Mouse (Mus musculus): Measurements from ENCODE around the gene Srek1ip1.

Gene Srek1ip1

GRCm38 (mm10) chr13:104792184-104792583 lies at the start of gene Srek1ip1:
Srek1ip1 (plus strand) TSS chr13:104792484.
- DNase-seq (ENCODE audit: low read depth in 1 of 2, low spot score in 2 of 2) = no peak

GRCm38 (mm10) chr13:104742866-104743265 lies 49.4 kb upstream of the Srek1ip1 start:
- no peak for DNase-seq (ENCODE audit: low read depth in 1 of 2, low spot score in 2 of 2)

GRCm38 (mm10) chr13:104747032-104747431 lies 45.3 kb upstream of the Srek1ip1 start:
- no peak for DNase-seq (ENCODE audit: low read depth in 1 of 2, low spot score in 2 of 2)

GRCm38 (mm10) chr13:104759381-104759780 lies 32.9 kb upstream of the Srek1ip1 start:
- DNase-seq (ENCODE audit: low read depth in 1 of 2, low spot score in 2 of 2) = no peak

- DNase-seq (ENCODE audit: low read depth in 1 of 2, low spot score in 2 of 2) = no peak
These were observed 29.9 kb upstream of the Srek1ip1 start for GRCm38 (mm10) chr13:104762401-104762800.

- DNase-seq (ENCODE audit: low read depth in 1 of 2, low spot score in 2 of 2) = no peak
These were observed 29.1 kb upstream of the Srek1ip1 start for GRCm38 (mm10) chr13:104763193-104763592.

GRCm38 (mm10) chr13:104779104-104779670 lies 13.1 kb upstream of the Srek1ip1 start:
- no peak for DNase-seq (ENCODE audit: low read depth in 1 of 2, low spot score in 2 of 2)

GRCm38 (mm10) chr13:104787260-104787659 lies 5.0 kb upstream of the Srek1ip1 start:
- no peak for DNase-seq (ENCODE audit: low read depth in 1 of 2, low spot score in 2 of 2)

GRCm38 (mm10) chr13:104789663-104790062 lies 2.6 kb upstream of the Srek1ip1 start:
- DNase-seq (ENCODE audit: low read depth in 1 of 2, low spot score in 2 of 2) = no peak

- DNase-seq (ENCODE audit: low read depth in 1 of 2, low spot score in 2 of 2) = no peak
These were observed 2.1 kb downstream of the Srek1ip1 start for GRCm38 (mm10) chr13:104794421-104794820.

- DNase-seq (ENCODE audit: low read depth in 1 of 2, low spot score in 2 of 2) = no peak
These were observed 6.8 kb downstream of the Srek1ip1 start for GRCm38 (mm10) chr13:104799067-104799466.

GRCm38 (mm10) chr13:104799566-104800182 lies 7.4 kb downstream of the Srek1ip1 start:
- no peak for DNase-seq (ENCODE audit: low read depth in 1 of 2, low spot score in 2 of 2)

- no peak for DNase-seq (ENCODE audit: low read depth in 1 of 2, low spot score in 2 of 2)
These were observed 13.4 kb downstream of the Srek1ip1 start for GRCm38 (mm10) chr13:104805681-104806080.

- DNase-seq (ENCODE audit: low read depth in 1 of 2, low spot score in 2 of 2) = no peak
These were observed 24.0 kb downstream of the Srek1ip1 start for GRCm38 (mm10) chr13:104816270-104816634.

GRCm38 (mm10) chr13:104816635-104817571 lies 24.6 kb downstream of the Srek1ip1 start, which contains the start of gene Cwc27:
Cwc27 (minus strand) TSS chr13:104817142.
- peak; percentile 57 to 83 for DNase-seq (ENCODE audit: low read depth in 1 of 2, low spot score in 2 of 2)

- no peak for DNase-seq (ENCODE audit: low read depth in 1 of 2, low spot score in 2 of 2)
These were observed 25.4 kb downstream of the Srek1ip1 start for GRCm38 (mm10) chr13:104817696-104818095.

GRCm38 (mm10) chr13:104821192-104821591 lies 28.9 kb downstream of the Srek1ip1 start:
- DNase-seq (ENCODE audit: low read depth in 1 of 2, low spot score in 2 of 2) = no peak

GRCm38 (mm10) chr13:104821908-104822307 lies 29.6 kb downstream of the Srek1ip1 start:
- DNase-seq (ENCODE audit: low read depth in 1 of 2, low spot score in 2 of 2) = no peak

- DNase-seq (ENCODE audit: low read depth in 1 of 2, low spot score in 2 of 2) = no peak
These were observed 30.1 kb downstream of the Srek1ip1 start for GRCm38 (mm10) chr13:104822411-104822838.

GRCm38 (mm10) chr13:104825470-104825869 lies 33.2 kb downstream of the Srek1ip1 start:
- no peak for DNase-seq (ENCODE audit: low read depth in 1 of 2, low spot score in 2 of 2)

GRCm38 (mm10) chr13:104832811-104833210 lies 40.5 kb downstream of the Srek1ip1 start:
- no peak for DNase-seq (ENCODE audit: low read depth in 1 of 2, low spot score in 2 of 2)

GRCm38 (mm10) chr13:104837628-104838027 lies 45.3 kb downstream of the Srek1ip1 start:
- no peak for DNase-seq (ENCODE audit: low read depth in 1 of 2, low spot score in 2 of 2)
